Mouse (Mus musculus) stomach, embryonic 15.5 days (tissue): ENCODE measurements around the gene Cct4. TPM values are rescaled to one million over a fixed set of nuclear protein-coding genes. Genes with fewer than 3 reads are reported as not detected.

Source experiments
- ATAC-seq: fragments of 200-750 bp; cut with Nextera tagmentation; 2 replicates; pipeline ENCODE4 v1.8.0; 2017; ENCODE audit warnings: low read depth, moderate number of reproducible peaks, moderate TSS enrichment; ENCODE audit not compliant: insufficient read depth, low FRiP score
- H3K27ac ChIP-seq: fragments of 300-500 bp; sonication (generic); 2 replicates; pipeline ENCODE4 v1.5.1; 2015; ENCODE audit warnings: mild to moderate bottlenecking, inconsistent platforms
- H3K27me3 ChIP-seq: fragments of 300-500 bp; sonication (generic); replicated peaks from 2 replicates; pipeline ENCODE4 v1.6.1; 2015; ENCODE audit warnings: inconsistent platforms
- H3K36me3 ChIP-seq: fragments of 300-500 bp; sonication (generic); 2 replicates; pipeline ENCODE4 v1.6.1; 2015; ENCODE audit warnings: inconsistent platforms
- H3K4me1 ChIP-seq: fragments of 300-500 bp; sonication (generic); 2 replicates; pipeline ENCODE4 v1.6.1; 2015; ENCODE audit warnings: inconsistent platforms
- H3K4me2 ChIP-seq: fragments of 300-500 bp; sonication (generic); 2 replicates; pipeline ENCODE4 v1.6.1; 2015; ENCODE audit warnings: mild to moderate bottlenecking, inconsistent platforms
- H3K4me3 ChIP-seq: fragments of 300-500 bp; sonication (generic); replicated peaks from 2 replicates; pipeline ENCODE4 v1.5.1; 2015; ENCODE audit warnings: inconsistent platforms
- H3K9ac ChIP-seq: fragments of 300-500 bp; sonication (generic); 2 replicates; pipeline ENCODE4 v1.6.1; 2015; ENCODE audit warnings: inconsistent platforms
- H3K9me3 ChIP-seq: fragments of 300-500 bp; sonication (generic); 2 replicates; pipeline ENCODE4 v1.6.1; 2016; ENCODE audit warnings: inconsistent platforms
- WGBS: fragments of 180-500 bp; shearing (Covaris S2); methylation state at CpG from one replicate; pipeline ENCODE4 v1.1.7; 2015; 5-methylcytosine and 5-hydroxymethylcytosine counted together
- polyA plus RNA-seq: library from polyadenylated mRNA; unstranded; fragments of >200 nt; fragmentation: Nextera tagmentation; extraction: Ambion mirVana; gene quantifications from 2 replicates; pipeline ENCODE4 v1.2.1, GENCODE M21; 2015

Gene Cct4
- 248 and 251 TPM in 2 replicates for polyA plus RNA-seq

DNA sequence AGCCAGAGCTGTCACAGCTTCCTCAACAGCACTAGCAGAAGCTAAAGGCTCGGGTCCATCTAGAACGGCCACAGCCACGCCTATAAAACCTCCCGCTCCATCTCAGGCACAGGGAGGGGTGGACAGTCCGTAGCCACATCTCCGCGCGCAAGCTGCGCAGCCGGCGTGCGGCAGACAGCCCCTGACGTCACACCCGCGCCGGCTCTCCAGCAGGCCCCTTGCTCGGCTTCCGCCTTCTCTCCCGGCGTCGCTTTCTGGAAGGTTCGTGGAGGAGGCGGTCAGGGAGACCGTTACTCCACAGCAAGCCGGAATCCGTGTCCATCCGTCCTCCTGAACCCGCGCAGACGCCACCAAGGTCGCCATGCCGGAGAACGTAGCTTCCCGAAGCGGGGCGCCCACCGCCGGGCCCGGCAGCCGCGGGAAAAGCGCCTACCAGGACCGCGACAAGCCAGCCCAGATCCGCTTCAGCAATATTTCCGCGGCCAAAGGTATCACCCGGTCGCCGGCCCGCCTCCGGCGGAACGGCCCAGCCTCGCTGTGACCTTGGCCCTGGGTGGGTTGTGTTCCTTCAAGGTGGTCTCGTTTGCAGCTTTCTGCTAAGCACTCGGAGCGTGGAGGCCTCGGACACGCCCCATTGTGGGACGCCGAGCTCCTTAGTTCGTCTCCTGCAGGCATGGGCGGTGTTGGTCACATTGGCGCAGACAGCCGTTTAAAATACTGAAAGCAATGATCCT, at the start of gene Cct4:
Gene Cct4 (plus strand): TSS at position 127 of the 734 bp plus-strand sequence.
- Histone ChIP-seq H3K4me1 (peaks cover 8% of the 10 kb centered on the region), H3K27me3 (no peaks in the 10 kb centered on the region), H3K9me3 (no peaks in the 10 kb centered on the region), H3K4me2 (peak within 1 kb of the TSS; percentile 86), H3K9ac (peak within 1 kb of the TSS; percentile 85), H3K27ac (peak within 1 kb of the TSS; percentile 89), H3K36me3 (peaks cover 14% of the 10 kb centered on the region), H3K4me3 (peak within 1 kb of the TSS; percentile 88)
- peak; percentile 97 for ATAC-seq
- under 1% methylated on average over 66 of the region's 66 CpGs for WGBS

DNA sequence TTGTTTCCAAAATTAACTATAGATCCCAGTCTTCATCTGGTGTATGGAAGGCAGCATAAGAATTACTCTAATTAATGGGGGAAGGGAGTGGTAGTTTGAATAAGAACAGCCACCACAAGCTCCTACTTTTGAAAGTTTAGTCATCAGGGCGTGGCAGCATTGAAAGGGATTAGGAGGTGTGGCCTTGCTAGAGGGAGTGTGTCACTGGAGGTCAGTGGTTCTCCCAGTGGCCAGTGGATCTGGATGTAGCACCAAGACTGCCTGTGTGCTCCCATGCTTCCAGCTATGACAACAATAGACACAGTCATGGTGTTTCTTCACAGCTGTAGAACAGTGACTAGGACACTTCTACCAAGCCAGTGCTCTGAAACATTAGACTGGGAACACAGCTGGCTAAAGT, 41.2 kb upstream of the Cct4 start:
- Histone ChIP-seq H3K4me1 (no peaks in the 10 kb centered on the region), H3K9me3 (no peaks in the 10 kb centered on the region), H3K9ac (no peak overlapping the region), H3K4me3 (no peak overlapping the region), H3K4me2 (no peak overlapping the region), H3K27ac (no peak overlapping the region), H3K36me3 (no peaks in the 10 kb centered on the region), H3K27me3 (no peaks in the 10 kb centered on the region)
- WGBS: 86% methylated on average over 1 of the region's 1 CpGs
- ATAC-seq: no peak

DNA sequence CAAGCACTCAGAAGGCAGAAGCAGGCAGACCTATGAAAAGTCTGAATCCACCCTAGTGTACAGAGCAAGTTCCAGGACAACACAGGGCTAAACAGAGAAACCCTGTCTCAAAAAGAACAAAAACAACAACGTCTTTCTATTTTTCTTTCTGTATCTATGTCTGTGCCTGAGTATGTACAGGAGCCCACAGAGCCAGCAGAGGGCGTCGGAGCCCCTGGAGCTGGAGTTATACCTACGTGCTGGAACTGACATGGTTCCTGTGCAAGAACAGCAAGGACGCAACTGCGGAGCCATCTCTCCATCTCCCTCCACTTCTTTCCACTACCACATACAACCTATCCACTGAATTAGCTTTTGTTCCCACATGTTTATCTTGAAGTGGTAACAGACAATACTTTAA, 40.2 kb upstream of the Cct4 start:
- Histone ChIP-seq H3K27me3 (no peaks in the 10 kb centered on the region), H3K9ac (no peak overlapping the region), H3K9me3 (no peaks in the 10 kb centered on the region), H3K36me3 (no peaks in the 10 kb centered on the region), H3K4me2 (no peak overlapping the region), H3K27ac (no peak overlapping the region), H3K4me3 (no peak overlapping the region), H3K4me1 (no peaks in the 10 kb centered on the region)
- no peak for ATAC-seq
- 86% methylated on average over 6 of the region's 6 CpGs for WGBS

DNA sequence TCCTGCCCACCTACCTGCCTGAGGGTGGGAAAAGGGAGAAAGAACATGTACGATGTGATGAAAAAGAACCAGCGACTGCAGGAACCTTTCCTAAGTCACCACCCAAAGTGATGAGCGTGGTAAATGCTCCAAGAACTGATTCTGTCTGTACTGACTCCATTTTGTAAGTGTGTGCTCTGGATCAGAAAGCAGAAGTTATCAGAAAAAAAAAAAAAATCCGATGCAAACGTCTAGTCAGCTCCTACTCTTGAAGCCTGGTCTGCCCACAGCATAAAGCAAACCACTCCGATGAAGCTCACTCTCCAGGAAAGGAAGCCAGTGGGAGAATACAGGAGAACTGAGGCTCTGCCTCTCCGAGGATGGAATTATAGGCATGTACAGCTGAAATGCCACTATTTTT, 37.7 kb upstream of the Cct4 start:
- H3K4me3 ChIP-seq: no peak overlapping the region
- no peaks in the 10 kb centered on the region for H3K9me3 ChIP-seq
- WGBS: 84% methylated on average over 7 of the region's 7 CpGs
- no peaks in the 10 kb centered on the region for H3K36me3 ChIP-seq
- H3K27ac ChIP-seq: no peak overlapping the region
- H3K4me2 ChIP-seq: no peak overlapping the region
- H3K9ac ChIP-seq: no peak overlapping the region
- no peak for ATAC-seq
- no peaks in the 10 kb centered on the region for H3K4me1 ChIP-seq
- no peaks in the 10 kb centered on the region for H3K27me3 ChIP-seq

DNA sequence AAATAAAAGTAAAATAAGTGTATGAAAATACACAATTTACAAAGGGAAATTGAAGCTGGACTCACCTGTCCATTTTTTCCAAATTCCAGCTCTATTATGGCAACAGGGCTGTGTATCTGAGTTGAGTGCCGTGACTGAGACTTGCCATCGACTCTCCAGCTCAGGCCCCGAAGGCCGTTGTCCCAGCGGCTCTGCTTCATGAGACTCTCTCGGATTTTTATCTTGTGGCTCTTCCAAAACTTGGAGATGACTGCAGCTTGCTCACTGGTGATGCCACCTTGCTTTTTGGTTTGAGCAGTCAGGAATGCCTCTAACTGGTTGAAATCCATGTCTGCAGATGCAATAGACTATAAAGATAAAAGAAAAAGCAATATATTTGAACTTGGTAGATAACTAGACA, 34.0 kb upstream of the Cct4 start:
- 94% methylated on average over 6 of the region's 6 CpGs for WGBS
- no peaks in the 10 kb centered on the region for H3K27me3 ChIP-seq
- no peak overlapping the region for H3K4me2 ChIP-seq
- H3K4me1 ChIP-seq: no peaks in the 10 kb centered on the region
- H3K9me3 ChIP-seq: no peaks in the 10 kb centered on the region
- ATAC-seq: no peak
- no peak overlapping the region for H3K27ac ChIP-seq
- H3K9ac ChIP-seq: no peak overlapping the region
- no peak overlapping the region for H3K4me3 ChIP-seq
- no peaks in the 10 kb centered on the region for H3K36me3 ChIP-seq

DNA sequence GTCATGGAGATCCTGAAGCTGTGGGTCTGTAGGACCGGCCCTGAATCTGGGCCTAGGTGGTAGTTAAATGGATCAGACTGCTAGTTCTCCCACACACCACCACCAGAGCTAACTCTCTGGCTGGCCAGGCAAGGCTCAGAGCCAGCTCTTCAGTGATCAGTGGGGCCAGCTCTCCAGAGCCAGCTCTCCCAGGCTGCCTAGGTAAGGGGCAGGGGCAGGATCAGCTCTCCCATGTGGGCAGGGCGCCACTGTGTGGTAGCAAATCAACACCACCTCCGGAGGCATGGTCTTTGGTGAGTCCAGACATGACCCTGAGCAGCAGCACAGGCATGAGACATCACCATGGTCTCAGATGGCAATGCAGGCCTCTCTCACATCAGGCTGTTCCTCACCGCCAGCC, 33.5 kb upstream of the Cct4 start:
- Histone ChIP-seq H3K27ac (no peak overlapping the region), H3K9me3 (no peaks in the 10 kb centered on the region), H3K4me2 (no peak overlapping the region), H3K4me3 (no peak overlapping the region), H3K9ac (no peak overlapping the region), H3K36me3 (no peaks in the 10 kb centered on the region), H3K4me1 (no peaks in the 10 kb centered on the region), H3K27me3 (no peaks in the 10 kb centered on the region)
- WGBS: 81% methylated on average over 4 of the region's 4 CpGs
- no peak; the same call in 1 of the 2 replicates for ATAC-seq

DNA sequence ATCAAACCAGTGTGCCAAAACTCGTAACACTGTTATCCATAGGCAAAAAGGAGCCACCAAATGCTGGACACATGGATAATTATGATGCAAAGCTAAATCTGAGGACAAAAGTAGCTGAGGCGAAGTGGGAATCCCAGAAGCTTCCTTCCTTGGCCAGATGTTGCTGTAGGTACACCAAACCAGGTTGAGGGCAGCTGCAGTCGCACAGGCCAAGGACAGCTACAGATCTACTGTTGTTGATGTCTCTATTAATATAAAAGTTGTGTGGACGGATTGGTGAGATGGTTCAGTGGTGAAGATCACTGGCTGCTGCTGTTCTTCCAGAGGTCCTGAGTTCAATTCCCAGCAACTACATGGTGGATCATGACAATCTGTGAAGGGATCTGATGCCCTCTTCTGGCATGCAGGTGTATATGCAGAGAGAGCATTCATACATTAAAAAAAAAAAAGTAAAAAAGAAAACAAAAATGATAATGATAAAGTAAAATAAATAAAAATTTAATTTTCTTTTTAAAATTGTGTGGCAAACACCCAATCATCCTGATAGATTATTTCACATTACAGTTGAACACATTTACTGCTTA, 32.4 kb upstream of the Cct4 start:
- WGBS: 87% methylated on average over 4 of the region's 4 CpGs

DNA sequence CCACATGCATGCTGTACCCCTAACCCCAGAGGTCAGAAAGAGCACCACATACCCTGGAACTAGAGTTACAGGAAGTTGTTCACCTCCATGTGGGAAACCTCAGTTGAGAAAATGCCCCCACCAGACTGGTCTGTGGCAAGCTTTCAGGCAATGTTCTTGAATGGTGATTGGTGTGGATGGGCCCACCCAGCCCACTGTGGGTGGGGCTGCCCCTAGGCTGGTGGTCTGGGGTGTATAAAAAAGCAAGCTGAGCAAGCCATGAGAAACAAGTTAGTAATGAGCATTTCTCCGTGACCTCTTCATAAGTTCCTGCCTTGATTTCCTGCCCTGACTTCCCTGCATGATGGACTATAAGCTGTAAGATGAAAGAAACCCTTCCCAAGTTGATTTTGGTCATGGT, 28.2 kb upstream of the Cct4 start:
- no peaks in the 10 kb centered on the region for H3K27me3 ChIP-seq
- no peaks in the 10 kb centered on the region for H3K4me1 ChIP-seq
- no peak overlapping the region for H3K9ac ChIP-seq
- no peak overlapping the region for H3K4me2 ChIP-seq
- ATAC-seq: no peak
- H3K9me3 ChIP-seq: no peaks in the 10 kb centered on the region
- H3K27ac ChIP-seq: no peak overlapping the region
- 0 out of 2 replicates have a peak, but pooled peaks cover 8% of the 10 kb centered on the region for H3K36me3 ChIP-seq
- H3K4me3 ChIP-seq: no peak overlapping the region
- 100% methylated on average over 1 of the region's 1 CpGs for WGBS

More for the DNA sequence above, 32.4 kb upstream of the Cct4 start:
- H3K27ac ChIP-seq: no peak overlapping the region
- no peaks in the 10 kb centered on the region for H3K27me3 ChIP-seq
- H3K4me1 ChIP-seq: no peaks in the 10 kb centered on the region
- H3K4me2 ChIP-seq: no peak overlapping the region
- no peaks in the 10 kb centered on the region for H3K9me3 ChIP-seq
- no peaks in the 10 kb centered on the region for H3K36me3 ChIP-seq
- ATAC-seq: no peak
- H3K9ac ChIP-seq: no peak overlapping the region
- H3K4me3 ChIP-seq: no peak overlapping the region

DNA sequence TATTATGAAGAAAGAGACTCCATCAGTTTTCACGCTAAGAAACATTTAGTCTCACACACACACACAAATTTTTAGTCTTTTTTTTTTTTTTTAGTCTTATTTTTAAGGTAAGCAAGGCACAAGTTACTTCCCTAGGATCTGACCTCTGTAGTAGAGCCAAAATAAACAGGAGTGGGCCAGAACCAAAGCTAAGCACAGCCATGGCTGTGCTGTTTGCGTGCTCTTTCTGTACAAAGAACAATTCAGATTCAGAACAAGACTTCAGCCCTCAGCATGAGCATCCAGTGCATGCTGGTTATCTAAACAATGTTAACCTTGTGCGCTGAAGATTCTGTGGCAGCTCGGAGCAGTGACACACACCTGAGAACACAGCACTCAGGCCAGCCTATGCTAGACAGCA, 25.9 kb upstream of the Cct4 start:
- no peaks in the 10 kb centered on the region for H3K27me3 ChIP-seq
- no peaks in the 10 kb centered on the region for H3K9me3 ChIP-seq
- no peak overlapping the region for H3K4me3 ChIP-seq
- H3K4me1 ChIP-seq: no peaks in the 10 kb centered on the region
- H3K27ac ChIP-seq: no peak overlapping the region
- ATAC-seq: no peak
- WGBS: 66% methylated on average over 4 of the region's 4 CpGs
- H3K4me2 ChIP-seq: no peak overlapping the region
- H3K9ac ChIP-seq: no peak overlapping the region
- 0 out of 2 replicates have a peak, but pooled peaks cover 8% of the 10 kb centered on the region for H3K36me3 ChIP-seq

DNA sequence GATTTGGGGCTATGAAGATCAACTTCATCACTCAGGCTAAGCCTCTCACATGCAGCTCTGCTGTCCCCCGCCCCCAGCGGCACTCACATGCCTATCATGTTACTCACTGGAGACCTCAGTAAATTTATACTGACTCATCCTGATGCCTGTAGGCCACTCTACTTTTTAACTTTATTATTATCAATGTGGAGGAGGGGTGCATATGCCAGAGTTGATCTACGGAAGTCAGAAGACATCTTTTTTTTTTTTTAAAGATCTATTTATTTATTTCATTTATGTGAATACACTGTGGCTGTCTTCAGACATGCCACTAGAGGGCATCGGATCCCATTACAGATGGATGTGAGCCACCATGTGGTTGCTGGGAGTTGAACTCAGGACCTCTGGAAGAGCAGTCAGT, 24.8 kb upstream of the Cct4 start:
- H3K27me3 ChIP-seq: no peaks in the 10 kb centered on the region

DNA sequence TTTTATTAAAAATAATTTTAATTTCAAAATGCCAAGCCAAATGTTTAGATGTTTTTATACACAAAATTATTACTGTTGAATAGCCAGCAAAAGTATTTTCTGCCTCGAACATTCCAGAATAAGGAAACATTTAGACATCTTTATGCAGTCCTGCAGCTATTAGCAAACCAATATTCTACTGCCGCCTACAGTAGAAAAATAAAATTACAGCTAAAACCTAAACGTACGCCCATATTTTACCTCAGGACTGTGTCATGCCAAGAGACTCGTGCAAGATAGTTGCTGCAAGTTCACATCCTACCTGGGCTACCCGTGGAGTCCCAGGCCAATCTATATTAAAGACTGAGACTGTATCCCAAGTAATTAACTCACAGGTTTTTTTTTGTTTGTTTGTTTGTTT, 20.8 kb upstream of the Cct4 start:
- Histone ChIP-seq H3K4me1 (0 out of 2 replicates have a peak, but pooled peaks cover 4% of the 10 kb centered on the region), H3K36me3 (peaks cover 17% of the 10 kb centered on the region; the same call in 1 of the 2 replicates), H3K27me3 (no peaks in the 10 kb centered on the region), H3K9ac (no peak overlapping the region), H3K4me2 (no peak overlapping the region), H3K27ac (no peak overlapping the region), H3K9me3 (no peaks in the 10 kb centered on the region), H3K4me3 (no peak overlapping the region)
- no peak for ATAC-seq
- 44% methylated on average over 6 of the region's 6 CpGs for WGBS

More for the DNA sequence above, 24.8 kb upstream of the Cct4 start:
- WGBS: 83% methylated on average over 4 of the region's 4 CpGs
- no peaks in the 10 kb centered on the region for H3K9me3 ChIP-seq
- no peak for ATAC-seq
- H3K36me3 ChIP-seq: 0 out of 2 replicates have a peak, but pooled peaks cover 8% of the 10 kb centered on the region
- H3K27ac ChIP-seq: no peak overlapping the region
- no peaks in the 10 kb centered on the region for H3K4me1 ChIP-seq
- H3K9ac ChIP-seq: no peak overlapping the region
- no peak overlapping the region for H3K4me2 ChIP-seq
- no peak overlapping the region for H3K4me3 ChIP-seq

DNA sequence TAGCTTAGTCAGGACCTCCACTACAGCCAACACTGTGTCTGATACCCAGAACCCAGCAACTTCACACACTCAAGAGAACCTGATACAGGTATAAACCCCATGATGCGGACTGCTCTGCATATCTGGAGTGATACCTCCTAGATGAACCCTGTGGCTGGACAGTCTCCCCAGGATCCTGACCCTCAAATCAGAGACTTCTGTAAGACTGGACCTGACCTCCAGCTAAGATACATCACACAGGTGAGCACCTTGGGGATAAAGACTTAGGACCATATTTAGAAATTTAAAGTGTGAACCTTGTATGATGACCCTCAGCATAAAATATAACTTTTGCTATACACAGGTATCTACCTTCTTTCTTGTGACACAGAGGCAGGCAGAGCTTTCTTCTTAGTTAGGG, 19.8 kb upstream of the Cct4 start:
- 100% methylated on average over 1 of the region's 1 CpGs for WGBS
- Histone ChIP-seq H3K27ac (no peak overlapping the region), H3K36me3 (peaks cover 17% of the 10 kb centered on the region; the same call in 1 of the 2 replicates), H3K9me3 (no peaks in the 10 kb centered on the region), H3K4me1 (0 out of 2 replicates have a peak, but pooled peaks cover 6% of the 10 kb centered on the region), H3K4me3 (no peak overlapping the region), H3K27me3 (no peaks in the 10 kb centered on the region), H3K9ac (no peak overlapping the region), H3K4me2 (no peak overlapping the region)
- no peak for ATAC-seq
